Mouse (Mus musculus): ENCODE results near the gene Lkaaear1.

DNA sequence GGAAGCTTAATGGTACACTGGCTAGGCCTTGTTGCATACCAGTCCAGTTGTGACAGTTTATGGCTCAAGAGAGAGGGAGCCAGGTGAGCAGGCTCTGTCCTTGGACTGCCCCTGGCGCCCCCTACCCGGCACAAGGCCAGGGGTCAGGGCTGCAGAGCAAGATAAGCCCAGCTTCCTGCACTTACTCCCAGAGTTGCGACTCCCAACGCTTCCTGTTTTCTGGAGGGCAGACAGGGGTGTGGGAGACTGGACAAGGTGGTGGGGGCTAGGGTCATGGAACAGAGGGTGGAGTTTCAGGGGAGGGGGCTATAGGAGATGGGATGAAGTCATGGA is 35.0 kb downstream of the Lkaaear1 start:
- TF ChIP-seq EP300 (IDR thresholded peaks at IDR 0.05; ENCODE audit: insufficient read depth, low read depth, low read length) (peak; percentile 56; the same call in 1 of the 2 replicates), POLR2A (IDR thresholded peaks at IDR 0.05; ENCODE audit: insufficient read depth, low read depth, low read length) (0 out of 2 replicates have a peak, but pooled peaks have one; percentile 8)

Data from heart, adult 2 months (tissue).